Mouse (Mus musculus) ovary, postnatal 14 days (tissue): Measurements from ENCODE around the gene Cdk2ap2.
A peak's percentile ranks its signal among the peaks of the same experiment; 100 is the strongest.

Experiments used
- DNase-seq: peaks from one replicate; pipeline ENCODE4 v3.0.0; 2022; ENCODE audit warnings: low spot score

Cdk2ap2 gene

DNA sequence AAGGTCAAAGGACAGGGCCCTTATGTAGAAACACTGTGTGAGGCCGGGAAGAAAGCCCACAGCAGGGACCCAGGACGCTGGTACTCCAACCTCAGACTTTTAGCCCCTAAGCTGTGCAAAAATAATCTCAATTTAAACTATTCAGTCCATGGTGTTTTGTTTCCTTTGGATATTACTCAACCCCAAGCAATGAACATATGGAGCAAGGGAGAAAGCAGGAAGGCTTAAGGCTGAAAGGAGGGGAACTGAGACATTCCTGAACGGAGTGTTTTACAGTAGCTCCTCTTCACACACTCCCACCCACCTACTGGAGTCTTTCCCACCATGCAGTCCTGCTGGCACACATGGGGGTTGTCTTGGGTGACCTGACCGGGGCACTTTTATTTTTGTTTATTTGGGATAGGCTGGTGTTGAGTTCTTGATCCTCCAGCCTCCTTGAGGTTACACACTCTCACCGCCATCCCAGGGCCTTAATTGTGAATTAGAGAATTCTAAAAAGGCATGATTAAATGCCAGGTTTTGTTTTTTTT, 2.1 kb upstream of the Cdk2ap2 start:
- no peak for DNase-seq

DNA sequence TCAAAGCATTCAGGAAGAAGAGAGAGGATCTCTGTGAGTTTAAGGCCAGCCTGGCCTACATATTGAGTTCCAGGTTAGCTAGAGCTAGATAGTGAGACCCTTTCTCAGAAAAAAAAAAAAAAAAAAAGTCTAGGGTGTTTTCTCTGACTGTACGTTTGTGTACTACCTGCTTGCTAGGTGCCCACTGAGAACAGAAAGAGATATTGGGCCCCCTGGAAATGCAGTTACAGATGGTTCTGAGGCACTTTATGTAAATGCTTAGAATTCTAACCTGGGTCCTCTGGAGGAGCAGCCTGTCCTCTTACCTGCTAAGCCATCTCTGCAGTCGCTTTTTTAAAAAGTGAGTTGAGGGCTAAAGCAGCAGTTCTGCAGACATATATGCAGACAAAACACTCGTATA, 1.2 kb upstream of the Cdk2ap2 start:
- no peak for DNase-seq

DNA sequence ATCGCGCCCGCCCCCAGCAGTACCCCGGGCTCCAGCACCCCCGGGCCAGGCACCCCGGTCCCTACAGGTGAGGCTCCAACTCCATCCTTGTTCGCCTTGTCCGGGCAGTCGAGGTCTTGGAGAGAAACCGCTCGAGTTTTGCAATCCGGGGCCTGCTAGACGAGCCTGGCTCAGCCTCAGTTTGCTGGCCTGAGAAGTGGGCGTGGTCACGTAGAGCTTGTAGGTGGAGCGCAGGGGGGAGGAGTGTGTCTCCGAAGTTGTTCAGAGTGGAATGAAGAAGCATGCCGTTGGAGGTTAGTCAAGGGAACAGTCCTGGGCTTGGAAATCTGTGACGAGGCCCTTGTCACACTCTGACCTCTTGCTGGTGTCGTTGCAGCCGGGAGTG, 451 bp downstream of the Cdk2ap2 start:
- DNase-seq = no peak

DNA sequence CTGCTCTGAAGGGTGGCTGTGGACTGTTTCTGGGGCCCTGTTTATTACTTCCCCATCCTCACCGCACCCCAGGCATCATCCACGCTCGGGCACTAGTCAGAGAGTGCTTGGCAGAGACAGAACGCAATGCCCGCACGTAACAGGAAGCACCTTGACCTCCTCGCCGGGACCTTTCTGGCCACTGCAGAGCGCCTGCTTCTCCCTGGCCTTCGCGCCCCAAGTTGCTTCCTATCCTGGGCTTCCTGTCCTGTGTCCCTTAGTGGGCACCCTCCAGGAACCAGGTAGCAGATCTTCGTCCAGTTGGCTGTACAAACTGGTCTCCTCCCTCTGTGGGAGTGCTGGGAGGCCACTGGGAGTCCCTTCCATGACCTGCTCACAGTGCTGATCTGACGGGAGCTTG, 1.4 kb downstream of the Cdk2ap2 start:
- no peak for DNase-seq

DNA sequence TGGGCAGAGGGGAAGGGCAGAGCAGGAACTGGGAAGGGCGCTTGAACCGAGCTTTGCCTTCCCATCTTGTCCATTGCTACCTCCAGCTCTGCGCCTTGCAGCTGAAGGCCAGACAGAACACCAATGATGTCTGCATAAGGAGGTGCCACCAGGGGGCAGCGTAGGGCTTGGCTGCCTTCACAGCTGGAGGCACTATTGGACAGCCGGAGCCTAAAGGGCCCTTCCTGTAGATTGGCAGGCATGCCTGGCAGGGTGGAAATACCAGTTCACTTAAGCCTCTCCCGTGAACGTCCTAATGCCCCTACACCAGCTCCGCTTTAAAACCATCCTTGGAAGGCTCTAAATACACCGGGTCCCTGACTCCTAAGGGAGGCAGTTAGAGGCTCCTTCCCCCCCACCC, 2.1 kb downstream of the Cdk2ap2 start:
- DNase-seq = peak; percentile 87

DNA sequence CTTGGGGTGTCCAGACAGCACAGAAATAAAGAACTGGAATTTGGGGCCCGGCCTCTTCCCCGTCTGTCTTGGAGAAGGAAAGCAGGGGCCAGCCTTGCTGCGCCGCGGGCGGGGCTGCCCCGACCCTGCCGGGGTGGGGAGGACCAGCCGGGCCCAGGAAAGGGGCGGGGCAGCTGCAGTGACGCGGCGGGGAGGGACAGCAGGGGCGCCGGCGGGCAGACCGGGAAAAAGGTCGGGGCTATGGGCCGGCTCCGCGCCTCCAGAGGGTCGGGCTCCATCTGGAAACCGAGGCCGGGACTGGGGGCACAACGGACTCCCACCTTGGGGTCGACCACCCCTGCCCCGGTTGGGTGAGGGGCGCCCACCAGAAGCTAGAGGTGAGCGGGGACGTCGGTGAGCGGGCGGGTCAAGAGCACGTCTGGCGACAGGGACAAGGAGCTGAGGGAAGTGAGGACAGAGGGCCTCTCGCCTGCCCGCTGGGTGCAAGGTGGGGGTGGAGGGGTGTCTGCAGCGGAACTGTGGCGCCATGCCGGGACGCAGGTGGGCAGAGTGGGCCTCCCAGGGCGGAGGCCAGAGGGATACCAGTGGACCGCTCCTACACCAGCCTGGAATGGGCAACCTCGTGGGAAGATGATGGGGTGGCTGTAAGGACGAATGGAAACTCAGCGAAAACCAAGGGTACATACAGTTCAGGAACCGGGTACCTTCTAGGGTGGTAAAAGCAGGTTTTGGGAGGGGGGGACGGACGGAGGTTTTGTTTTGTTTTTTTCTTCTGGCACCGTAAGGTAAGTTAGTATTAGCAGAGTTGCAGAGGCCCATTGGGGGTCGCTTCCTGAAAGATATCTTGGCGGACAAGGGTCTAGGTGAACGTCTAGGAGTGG, 3.1 kb downstream of the Cdk2ap2 start, which contains the start of gene Pitpnm1:
Gene Pitpnm1 (plus strand): TSS at position 162 of the 881 bp plus-strand sequence.
- DNase-seq = peak; percentile 60

DNA sequence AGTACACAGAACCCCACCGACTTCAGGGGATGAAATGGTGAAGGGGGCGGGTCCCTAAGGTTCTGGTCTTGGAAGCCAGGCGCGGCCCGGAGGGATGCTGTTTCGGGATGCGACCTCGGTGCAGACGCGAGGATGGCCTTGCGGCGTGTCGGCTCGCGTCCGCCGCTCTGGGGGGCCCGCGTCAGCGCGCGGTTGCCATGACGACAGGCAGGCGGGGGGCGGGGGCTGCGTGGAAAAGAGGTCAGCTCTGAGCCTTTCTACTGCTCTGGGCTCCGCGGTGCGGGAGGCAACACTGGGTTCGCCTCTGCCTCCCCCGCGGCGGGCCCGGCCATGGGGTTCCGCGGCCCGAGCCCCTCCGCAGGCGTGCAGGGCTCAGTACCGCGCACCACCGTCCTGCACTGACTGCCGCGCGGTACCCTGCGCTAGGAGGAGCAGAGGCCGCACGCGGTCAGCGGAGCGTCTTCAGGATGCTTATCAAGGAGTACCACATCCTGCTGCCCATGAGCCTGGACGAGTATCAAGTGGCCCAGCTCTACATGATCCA, 3.8 kb downstream of the Cdk2ap2 start:
- DNase-seq = peak; percentile 36

DNA sequence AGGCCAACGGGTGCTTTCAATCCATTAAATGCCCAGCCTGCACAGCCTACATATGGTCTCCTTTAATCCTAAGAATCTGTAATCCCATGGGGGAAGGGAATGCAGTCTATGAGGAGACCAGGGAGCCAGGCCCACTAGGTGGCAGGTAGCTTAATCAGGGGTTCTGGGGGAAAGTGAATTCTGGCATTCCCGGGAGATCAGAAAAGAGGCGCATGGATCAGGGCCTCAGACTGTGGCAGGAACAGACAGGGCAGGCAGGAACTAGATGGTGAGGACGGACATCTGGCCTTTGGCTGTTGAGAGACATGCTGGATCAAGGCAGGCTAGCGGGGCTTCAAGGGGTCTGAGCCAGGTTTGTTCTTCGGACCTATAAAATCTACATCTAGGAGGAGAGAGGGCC, 4.5 kb downstream of the Cdk2ap2 start:
- no peak for DNase-seq

DNA sequence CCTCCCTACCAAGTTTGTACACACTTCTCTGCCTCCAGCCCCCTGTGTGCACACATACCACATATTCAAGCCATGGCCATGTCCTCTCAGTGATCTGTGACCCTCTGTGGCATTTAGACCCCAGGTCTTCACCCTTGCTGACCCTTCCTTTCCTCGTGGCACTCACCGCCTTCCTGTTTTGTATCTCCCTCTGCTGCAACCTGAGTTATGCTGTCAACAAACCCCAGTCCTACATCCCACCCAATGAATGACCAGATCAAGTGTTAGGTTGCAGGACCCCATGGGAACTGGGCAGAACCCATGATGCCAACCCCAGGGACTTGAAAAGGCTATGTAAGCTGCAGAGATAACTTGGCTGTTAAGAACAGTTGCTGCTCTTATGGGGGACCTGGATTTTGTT, 5.1 kb downstream of the Cdk2ap2 start:
- DNase-seq = no peak

DNA sequence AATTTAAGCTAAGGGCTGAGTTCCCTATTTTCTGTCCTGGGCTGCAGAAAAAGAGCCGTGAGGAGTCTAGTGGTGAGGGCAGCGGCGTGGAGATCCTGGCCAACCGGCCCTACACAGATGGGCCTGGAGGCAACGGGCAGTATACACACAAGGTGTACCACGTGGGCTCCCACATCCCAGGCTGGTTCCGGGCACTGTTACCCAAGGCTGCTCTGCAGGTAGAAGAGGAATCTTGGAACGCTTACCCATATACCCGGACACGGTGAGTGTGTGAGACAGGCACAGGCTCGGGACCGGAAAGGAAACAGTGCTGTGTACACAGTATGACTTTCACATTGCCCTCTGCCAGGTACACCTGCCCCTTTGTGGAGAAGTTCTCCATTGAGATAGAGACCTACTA, 5.6 kb downstream of the Cdk2ap2 start:
- no peak for DNase-seq

DNA sequence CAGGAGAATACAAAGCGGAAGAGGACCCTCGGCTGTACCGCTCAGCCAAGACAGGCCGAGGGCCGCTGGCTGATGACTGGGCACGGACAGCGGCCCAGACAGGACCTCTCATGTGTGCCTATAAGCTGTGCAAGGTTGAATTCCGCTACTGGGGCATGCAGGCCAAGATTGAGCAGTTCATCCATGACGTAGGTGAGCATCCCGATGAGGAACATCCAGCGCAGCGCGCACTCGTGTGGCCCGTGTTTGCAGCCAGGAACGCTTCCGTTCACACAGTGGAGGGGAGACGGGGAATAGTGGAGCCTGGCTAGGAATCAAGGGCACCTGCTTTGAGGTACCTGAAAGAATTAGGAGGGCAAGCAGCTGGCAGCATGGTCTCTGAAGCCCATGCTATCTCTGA, 6.3 kb downstream of the Cdk2ap2 start:
- no peak for DNase-seq

DNA sequence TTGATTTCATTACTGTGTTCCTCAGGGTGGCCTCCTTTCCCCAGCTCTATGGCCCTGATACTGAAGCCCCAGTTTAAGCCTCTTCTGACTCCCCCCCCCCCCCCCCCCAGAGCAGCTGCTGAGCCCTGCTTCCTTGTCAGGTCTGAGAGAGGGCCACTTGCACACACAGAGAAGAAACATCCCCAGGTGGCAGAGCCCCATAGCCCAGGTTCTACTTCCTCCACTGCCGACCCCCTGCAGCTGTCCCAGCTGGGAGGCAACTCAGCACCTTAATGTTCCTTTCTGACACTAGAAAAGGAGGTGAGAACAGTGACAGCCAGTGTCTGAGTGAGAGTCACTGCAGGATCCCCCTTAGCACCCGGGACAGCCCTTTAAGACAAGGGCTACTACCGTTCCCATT, 6.8 kb downstream of the Cdk2ap2 start:
- DNase-seq = no peak

DNA sequence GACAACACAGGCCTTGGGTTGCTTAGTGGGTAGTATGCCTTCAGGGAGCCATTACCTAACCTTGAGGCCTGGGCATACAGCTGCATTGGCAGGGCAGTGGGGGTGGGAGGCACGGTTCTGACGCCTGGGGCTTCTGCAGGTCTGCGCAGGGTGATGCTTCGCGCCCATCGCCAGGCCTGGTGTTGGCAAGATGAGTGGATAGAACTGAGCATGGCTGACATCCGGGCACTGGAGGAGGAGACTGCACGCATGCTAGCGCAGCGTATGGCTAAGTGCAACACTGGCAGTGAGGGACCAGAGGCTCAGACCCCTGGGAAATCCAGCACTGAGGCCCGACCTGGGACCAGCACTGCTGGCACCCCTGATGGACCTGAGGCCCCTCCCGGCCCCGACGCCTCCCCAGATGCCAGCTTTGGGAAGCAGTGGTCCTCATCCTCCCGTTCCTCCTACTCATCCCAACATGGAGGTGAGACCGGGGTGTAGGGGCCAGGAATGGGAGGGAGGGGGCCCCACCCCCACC, 7.8 kb downstream of the Cdk2ap2 start:
- no peak for DNase-seq

DNA sequence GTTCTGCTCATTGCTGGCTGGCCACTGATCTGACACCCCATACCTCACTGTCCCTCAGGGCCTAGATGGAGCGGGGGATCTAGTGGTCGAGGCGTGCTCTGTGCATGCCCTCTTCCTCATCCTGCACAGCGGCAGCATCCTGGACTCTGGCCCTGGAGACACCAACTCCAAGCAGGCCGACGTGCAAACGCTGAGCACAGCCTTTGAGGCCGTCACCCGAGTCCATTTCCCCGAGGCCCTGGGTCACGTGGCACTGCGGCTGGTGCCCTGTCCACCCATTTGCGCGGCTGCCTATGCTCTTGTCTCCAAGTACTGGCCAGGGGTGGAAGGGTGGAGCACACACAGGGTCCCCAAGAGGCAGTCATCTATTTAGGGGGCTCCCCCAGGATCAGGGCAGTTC, 9.7 kb downstream of the Cdk2ap2 start:
- no peak for DNase-seq

DNA sequence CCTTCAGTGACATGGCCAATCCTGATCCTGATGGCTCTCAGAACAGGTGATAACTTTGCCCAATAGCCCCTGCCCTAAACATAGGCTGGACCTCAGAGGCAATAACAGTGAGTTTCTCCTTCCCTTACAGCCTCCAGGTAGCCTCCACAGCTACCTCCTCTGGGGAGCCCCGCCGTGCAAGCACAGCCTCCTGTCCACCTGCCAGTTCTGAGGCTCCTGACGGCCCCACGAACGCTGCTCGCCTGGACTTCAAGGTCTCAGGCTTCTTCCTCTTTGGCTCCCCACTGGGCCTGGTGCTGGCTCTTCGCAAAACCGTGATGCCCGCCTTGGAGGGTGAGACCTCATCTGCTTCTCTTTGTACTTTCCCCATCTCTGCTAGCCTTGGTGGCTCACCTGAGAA, 11.6 kb downstream of the Cdk2ap2 start:
- no peak for DNase-seq

DNA sequence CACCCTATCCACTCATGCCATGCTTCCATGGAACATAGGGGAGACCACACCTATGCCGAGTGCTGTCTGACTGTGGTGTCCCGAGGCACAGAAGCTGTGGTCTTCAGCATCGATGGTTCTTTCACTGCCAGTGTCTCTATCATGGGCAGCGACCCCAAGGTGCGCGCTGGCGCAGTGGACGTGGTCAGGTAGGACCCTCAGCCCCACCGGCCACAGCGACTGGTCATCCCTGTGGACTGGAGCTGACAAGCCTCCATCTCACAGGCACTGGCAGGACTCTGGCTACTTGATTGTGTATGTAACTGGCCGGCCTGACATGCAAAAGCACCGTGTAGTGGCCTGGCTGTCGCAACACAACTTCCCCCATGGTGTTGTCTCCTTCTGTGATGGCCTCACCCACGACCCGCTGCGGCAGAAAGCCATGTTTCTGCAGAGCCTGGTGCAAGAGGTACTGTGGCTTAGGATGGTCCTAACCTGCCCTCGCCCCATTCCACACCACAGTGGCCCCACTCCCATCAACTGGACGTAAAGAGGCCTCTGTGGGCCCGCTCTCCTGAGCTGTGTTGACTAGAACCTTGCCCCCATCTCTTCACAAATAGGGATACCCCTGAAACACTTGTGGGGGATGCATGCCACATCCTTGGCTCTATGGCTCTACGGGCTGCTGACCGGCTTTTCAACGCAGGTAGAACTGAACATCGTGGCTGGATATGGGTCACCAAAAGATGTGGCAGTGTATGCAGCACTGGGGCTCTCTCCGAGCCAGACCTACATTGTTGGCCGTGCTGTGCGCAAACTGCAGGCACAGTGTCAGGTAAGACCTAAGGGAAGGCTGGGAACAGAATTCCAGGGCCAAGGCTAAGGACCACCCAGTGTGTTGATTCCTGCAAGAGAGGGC, 15.3 kb downstream of the Cdk2ap2 start:
- DNase-seq = no peak

DNA sequence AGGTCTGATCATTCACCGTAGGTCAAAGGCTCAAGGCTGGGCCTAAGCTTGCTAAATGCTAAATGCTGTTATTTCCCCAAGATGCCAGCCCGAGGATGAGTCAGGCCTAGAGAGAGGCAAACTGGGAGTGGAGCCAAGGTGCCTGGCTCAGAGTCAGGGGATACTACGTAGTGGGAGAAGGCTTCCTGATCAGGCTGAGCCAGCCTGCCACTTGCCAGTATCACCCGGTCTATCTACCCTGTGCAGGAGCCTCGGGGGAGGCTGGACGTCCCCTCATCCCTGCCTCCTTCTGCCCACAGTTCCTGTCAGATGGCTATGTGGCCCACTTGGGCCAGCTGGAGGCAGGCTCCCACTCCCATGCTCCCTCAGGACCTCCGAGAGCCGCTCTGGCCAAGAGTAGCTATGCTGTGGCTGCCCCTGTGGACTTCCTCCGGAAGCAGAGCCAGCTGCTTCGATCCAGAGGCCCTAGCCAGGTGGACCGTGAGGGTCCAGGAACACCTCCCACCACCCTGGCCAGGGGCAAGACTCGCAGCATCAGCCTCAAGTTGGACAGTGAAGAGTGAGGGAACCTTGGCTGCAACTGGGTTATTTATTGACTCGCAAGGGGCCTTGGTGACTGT, 16.3 kb downstream of the Cdk2ap2 start:
- DNase-seq = peak; percentile 79

DNA sequence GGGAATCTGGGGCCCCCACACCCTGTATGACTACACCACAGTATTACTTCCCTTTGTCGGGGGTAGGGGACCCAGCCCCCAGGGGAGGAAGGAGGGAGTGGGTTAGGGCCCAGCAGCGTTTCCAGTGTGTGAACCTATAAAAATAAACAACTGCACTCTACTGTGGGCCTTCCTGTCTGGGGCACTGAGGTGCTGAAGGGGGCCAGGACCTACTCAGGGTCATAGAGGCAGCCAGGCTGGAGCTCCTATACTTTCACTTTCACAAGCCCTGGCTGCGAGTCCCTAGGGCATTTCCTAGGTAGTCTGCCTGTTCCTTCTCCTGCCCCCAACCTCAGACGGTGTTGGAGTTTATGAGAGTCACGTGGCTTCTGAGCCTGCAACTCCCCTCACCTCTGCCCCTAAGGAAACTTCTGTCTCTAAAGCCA, 16.8 kb downstream of the Cdk2ap2 start:
- DNase-seq = no peak

DNA sequence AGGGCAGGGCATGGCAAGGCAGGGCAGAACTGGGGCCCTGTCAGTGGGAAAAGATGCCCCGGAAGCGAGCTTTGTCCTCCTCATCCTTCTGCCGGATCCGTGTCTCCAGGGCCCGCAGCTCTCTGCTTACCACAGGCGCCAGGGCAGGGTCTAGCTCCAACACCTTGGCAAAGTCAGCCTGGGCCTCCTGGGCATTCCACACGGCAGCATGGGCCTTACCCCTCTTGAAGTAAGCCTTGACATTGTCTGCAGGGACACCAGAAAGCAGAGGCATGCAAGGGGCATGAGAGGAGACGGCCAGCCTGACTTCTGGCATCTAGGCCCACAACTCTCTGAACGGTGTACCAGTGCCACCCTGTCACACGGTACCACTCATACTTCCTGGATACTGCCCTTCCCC, 17.6 kb downstream of the Cdk2ap2 start:
- no peak for DNase-seq

DNA sequence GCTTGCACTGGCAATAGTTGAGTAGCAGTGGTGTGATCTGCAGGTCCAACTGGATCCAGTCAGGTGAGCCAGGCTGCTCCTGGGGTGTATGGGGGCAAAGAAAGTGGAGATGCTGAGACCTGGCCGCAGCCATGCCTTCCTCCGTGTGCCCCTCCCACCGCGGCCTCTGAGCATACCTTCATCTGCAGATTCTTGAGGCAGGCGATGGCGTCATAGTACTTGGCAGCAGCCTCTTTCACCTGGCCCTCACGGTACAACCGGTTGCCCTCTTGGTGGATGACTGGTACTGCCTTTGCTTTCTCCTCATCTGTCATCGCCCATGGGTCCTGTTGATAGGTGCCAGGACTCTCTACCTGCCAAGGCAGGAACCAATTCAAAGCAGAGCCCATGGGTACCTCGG, 18.2 kb downstream of the Cdk2ap2 start:
- no peak for DNase-seq

DNA sequence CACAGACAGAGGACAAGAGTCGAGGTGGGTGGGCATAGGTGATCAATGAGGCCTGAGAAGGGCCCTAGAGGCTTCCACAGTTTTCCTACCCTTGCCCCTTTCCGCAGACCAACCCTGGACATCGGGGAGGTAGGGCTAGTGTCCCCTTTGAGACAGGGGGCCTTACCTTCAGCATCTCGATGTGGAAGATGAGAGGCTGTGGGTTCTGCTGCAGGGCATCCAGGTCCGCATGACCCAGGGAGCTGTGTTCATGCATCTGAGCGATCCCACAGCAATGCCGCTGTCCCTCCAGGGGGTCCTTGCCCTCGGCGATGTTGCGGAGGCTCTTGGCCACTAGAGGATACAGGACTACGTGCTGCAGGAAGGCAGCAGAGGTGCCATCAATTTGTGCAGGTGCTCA, 18.8 kb downstream of the Cdk2ap2 start:
- DNase-seq = no peak

DNA sequence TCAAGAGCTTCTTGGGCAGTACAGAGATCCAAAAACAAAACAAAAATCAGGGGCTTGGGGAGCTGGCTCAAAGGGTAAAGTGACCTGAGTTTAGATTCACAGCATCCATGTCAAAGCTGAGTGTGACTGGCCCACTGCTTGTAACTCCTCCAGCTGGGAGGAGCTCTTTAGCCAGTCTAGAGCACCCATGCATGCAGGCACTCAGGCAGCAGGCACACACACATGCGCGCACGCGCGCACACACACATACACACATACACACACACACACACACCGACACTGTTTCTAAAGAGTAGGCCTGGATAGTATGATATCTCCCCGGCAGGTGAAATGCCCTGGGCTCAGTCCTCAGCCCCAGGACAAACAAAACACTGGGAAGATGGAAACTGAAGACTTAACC, 20.0 kb downstream of the Cdk2ap2 start:
- DNase-seq = no peak
